Mouse (Mus musculus): ENCODE measurements around the gene Gm4981.
"Not testable (repeated sequence)": the region's sequence is repeated elsewhere in the genome, so short reads cannot be mapped to it uniquely, and the experiment has no call there.

The Gm4981 gene

GRCm38 (mm10) chr10:58223161-58223560 is 13.3 kb downstream of the Gm4981 start:
- not testable (repeated sequence) for DNase-seq (ENCODE audit: low spot score in 2 of 2)

DNA sequence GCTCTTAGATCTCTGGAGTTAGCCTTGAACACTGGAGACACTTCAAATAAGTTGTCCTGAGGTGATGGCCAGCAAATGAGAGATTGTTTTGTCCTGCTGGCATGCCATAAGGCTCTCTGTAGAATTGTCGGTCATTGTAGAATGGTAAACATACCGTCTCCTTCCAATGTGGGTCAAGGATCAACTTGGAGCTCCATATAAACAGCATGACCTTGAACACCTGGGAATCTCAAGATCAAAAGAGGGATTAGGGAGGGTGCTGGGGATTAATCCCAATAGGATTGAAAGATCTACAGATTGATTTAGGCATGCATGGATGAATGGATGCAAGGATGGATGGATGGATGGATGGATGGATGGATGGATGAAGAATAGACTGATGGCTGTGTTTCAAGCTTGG is 14.9 kb downstream of the Gm4981 start:
- DNase-seq (ENCODE audit: low spot score in 2 of 2), result peak; percentile 56 to 62

DNA sequence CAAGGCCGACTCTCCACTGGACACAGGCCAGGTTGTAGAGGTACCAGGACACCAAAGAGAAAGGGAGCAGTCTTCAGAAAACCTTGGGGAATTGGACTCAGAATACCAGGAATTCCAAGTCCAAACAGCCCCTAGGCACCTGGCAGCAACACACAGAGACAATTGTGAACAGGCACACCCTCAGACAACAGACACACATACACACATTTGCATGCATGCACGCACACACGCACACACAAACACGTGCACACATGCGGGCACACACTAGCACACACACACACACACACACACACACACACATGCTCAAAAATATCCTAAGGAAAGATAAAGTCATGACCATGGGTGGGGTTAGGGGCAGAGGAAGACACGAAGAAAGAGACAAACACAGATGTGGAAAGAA is 15.8 kb downstream of the Gm4981 start:
- DNase-seq (ENCODE audit: low spot score in 2 of 2), result no peak

GRCm38 (mm10) chr10:58217366-58217765 is 19.1 kb downstream of the Gm4981 start:
- no peak for DNase-seq (ENCODE audit: low spot score in 2 of 2)

DNA sequence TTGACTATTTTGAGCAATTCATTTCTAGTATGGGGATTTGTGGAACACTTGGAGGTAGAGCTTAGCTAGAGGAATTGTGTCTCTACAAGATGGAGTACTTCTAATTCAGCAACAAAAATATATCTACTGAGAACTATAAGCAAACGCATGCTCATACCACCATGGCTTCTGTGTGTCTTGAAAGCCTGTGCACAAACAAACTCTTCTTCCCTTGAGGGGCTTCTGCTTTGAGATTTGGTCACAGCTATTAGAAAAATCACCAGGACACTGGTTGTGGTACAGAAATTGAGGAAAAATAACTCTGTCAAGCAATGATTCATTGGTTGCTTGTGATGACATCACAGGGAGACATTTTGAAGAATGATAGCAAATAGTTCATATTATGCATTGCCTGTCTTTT is 21.1 kb downstream of the Gm4981 start:
- DNase-seq (ENCODE audit: low spot score in 2 of 2), result no peak

DNA sequence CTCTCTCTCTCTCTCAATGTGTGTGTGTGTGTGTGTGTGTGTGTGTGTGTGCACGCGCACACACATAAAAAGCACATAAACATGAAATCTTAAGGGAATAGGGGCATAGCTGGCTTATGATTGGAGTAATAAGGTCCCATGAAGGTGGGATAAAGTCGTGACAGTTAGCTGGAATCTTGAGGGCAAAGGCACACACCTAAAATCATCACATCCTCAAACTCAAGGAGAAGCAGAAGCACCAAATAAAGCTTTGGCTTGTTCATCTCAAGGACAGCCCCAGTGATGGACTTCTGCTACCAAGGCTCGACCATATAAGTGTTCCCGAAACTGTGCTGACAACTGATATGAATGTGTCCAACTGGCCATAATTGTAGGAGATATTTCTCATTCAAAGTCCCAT is 21.6 kb downstream of the Gm4981 start:
- DNase-seq (ENCODE audit: low spot score in 2 of 2), result no peak

GRCm38 (mm10) chr10:58214497-58214896 is 22.0 kb downstream of the Gm4981 start:
- no peak for DNase-seq (ENCODE audit: low spot score in 2 of 2)

GRCm38 (mm10) chr10:58212230-58212629 is 24.3 kb downstream of the Gm4981 start:
- no peak for DNase-seq (ENCODE audit: low spot score in 2 of 2)

DNA sequence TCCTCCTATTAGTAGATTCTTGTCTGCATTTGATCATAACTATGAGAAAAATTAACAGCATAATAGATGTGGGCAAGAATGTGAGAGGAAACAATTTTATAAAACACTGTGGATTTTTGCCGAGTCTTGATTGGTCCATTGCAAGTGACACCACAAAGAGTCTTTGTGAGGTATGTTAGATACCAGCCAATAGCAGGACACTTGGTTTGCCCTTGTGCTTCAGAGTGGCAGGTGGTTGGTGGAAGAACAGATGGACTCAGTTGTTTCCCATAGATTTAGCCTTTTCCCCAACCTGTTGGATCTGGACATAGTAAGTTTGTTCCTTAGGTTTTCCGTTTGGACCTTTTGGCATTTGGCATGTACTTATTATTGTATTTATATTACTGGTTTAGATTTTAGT is 25.3 kb downstream of the Gm4981 start:
- DNase-seq (ENCODE audit: low spot score in 2 of 2), result no peak

DNA sequence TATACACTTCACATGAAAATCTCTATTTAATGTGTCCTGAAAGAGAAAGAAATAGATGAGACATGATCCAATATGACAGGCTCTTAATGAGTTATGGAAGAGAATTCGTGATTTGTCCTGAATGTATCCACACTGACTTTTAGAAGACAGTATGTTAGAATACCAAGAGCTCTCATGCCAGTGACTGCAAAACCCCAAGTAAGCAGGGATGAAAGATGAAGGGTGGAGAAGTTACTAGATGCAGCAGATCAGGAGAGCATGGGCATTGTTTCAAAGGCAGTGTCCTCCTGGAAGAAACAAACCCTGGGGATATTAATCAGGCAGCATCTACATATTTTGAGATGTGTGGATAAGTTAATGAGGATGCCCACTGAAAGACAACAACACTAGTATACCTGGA is 26.0 kb downstream of the Gm4981 start:
- no peak for DNase-seq (ENCODE audit: low spot score in 2 of 2)

DNA sequence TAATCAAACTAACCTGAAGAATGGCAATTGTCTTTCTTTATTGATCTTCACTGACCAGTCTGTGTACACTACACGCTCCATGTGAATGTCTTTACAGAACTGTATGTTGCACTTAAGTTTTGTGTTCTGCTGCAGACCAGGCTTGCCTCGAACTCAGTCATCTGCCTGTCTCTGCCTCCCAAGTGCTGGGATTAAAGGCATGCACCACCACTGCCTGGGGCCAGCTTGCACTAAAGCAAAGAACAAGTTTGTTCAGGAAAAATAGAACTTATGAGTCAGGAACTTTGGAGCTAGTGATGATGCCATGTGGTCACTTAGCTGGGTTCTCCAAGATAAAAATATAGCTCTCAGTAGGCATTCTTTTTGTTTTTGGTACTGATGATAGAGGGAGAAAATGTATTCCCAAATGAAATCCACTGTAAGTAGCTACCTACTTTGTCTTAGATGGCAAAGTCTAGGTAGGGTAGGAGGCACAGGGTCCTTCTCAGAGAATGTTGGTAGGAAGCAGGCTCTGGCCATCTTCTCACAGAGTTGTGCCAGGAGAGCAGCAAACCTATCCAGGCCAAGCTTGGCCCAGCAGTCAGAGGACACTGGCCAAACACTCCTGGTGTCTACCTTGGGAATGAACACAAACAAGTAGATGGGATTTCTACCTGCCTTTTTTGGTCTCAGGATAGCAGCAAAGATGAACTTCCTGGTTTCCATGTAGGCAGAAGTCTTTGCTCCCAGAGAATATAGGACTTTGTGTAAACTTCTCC is 26.6 kb downstream of the Gm4981 start:
- DNase-seq (ENCODE audit: low spot score in 2 of 2), result no peak

DNA sequence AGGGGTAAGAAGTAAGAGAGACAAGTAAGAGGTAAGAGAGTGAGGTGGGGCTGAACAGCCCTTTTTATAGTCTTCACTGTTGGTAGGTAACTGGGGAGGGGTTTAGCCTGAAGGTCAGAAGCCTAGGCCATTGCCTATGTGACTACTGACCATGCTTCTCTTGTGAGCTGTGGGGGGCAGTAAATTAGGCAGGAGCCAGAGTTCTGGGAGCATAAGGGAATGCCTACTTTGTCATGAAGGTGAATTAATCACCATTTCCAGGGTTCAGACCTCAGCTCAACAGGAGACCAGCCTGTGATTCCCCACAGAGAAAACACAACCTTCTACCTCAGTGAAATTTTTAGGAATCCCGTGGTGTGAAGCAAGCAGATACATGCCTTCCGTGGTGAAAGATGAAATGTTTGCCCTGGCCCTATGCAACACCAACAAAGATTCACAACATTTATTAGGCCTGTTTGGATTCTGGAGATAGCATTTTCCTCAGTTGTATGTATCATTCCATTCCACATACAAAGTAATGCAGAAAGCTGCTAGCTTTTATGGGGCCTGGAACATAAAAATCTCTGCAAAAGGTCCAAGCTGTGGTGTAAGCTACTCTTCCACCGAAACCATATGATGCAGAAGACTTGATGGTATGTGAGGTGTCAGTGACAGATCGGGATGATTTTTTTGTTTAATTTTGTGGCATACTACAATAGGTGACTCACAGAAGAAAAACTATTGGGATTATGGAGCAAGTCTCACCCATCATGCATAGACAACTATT is 29.7 kb downstream of the Gm4981 start:
- DNase-seq (ENCODE audit: low spot score in 2 of 2), result no peak

DNA sequence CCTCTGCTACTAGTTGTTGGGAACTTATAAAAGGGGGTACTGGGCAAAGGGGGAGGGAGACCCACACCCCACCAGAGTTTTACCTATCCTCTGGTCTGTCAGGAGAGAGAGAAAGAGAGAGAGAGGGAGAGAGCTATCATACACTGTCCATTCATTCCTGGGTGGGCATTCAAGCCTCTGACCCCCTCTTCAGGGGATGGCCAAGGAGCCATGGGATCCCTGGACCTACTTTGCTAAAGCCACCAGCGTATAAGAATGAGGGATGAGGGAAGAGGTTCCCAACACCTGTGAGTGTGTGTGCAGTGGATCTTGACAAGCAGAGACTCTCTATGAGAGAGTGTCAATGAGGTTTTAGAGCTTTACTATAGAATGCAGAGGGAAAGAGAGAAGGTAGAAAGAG is 30.5 kb downstream of the Gm4981 start:
- DNase-seq (ENCODE audit: low spot score in 2 of 2), result no peak

All from spleen, postnatal 36 days (tissue).